Mouse (Mus musculus): ENCODE results near the gene Prr7. TPM values are rescaled to one million over a fixed set of nuclear protein-coding genes. Genes with fewer than 3 reads are reported as not detected.
A peak's percentile ranks its signal among the peaks of the same experiment; 100 is the strongest.

Prr7 gene
- polyA plus RNA-seq, 1 experiment from 2014 or later = 0.27 TPM

GRCm38 (mm10) chr13:55471156-55471818 is 7.2 kb downstream of the Prr7 start:
- H3K36me3 ChIP-seq (ENCODE audit: control insufficient read depth, insufficient read depth) = peaks cover 8% of the 10 kb centered on the region; the same call in 1 of the 2 replicates
- H3K27ac ChIP-seq (ENCODE audit: low read depth, low read length) = no peak overlapping the region; the same call in 1 of the 2 replicates
- no peaks in the 10 kb centered on the region for H3K9me3 ChIP-seq (ENCODE audit: control insufficient read depth)
- peak overlapping the region; percentile 59 for H3K4me3 ChIP-seq (ENCODE audit: low read depth, low read length)
- peak overlapping the region; percentile 100 for H3K4me2 ChIP-seq (replicated peaks; ENCODE audit: low read depth)
- peak overlapping the region; percentile 51 for H3K9ac ChIP-seq (ENCODE audit: low read depth, low read length)
- H3K4me1 ChIP-seq (replicated peaks; ENCODE audit: control insufficient read depth, insufficient read depth, low read length) = 0 out of 2 replicates have a peak, but pooled peaks cover 4% of the 10 kb centered on the region
- peak; percentile 46 for ATAC-seq
- peak; percentile 96 for TF ChIP-seq CTCF (IDR thresholded peaks at IDR 0.05; ENCODE audit: low read depth)
- under 1% methylated on average over 54 of the region's 54 CpGs for WGBS
- H3K27me3 ChIP-seq (replicated peaks; ENCODE audit: control insufficient read depth, insufficient read depth, low read length) = peaks cover 11% of the 10 kb centered on the region; the same call in 1 of the 2 replicates

GRCm38 (mm10) chr13:55471819-55472131 is 7.7 kb downstream of the Prr7 start:
- Histone ChIP-seq H3K9me3 (ENCODE audit: control insufficient read depth) (no peaks in the 10 kb centered on the region), H3K9ac (ENCODE audit: low read depth, low read length) (peak overlapping the region; percentile 51), H3K4me3 (ENCODE audit: low read depth, low read length) (peak overlapping the region; percentile 59), H3K36me3 (ENCODE audit: control insufficient read depth, insufficient read depth) (peaks cover 9% of the 10 kb centered on the region; the same call in 1 of the 2 replicates), H3K4me1 (replicated peaks; ENCODE audit: control insufficient read depth, insufficient read depth, low read length) (0 out of 2 replicates have a peak, but pooled peaks cover 4% of the 10 kb centered on the region), H3K27me3 (replicated peaks; ENCODE audit: control insufficient read depth, insufficient read depth, low read length) (peaks cover 11% of the 10 kb centered on the region; the same call in 1 of the 2 replicates), H3K4me2 (replicated peaks; ENCODE audit: low read depth) (peak overlapping the region; percentile 100), H3K27ac (ENCODE audit: low read depth, low read length) (no peak overlapping the region; the same call in 1 of the 2 replicates)
- no peak for TF ChIP-seq CTCF (IDR thresholded peaks at IDR 0.05; ENCODE audit: low read depth)
- no peak; the same call in 1 of the 2 replicates for ATAC-seq
- WGBS = under 1% methylated on average over 31 of the region's 31 CpGs

- H3K9ac ChIP-seq (ENCODE audit: low read depth, low read length) = peak overlapping the region; percentile 51
- peak overlapping the region; percentile 59 for H3K4me3 ChIP-seq (ENCODE audit: low read depth, low read length)
- 0 out of 2 replicates have a peak overlapping the region, but pooled peaks have one; percentile 7 for H3K27ac ChIP-seq (ENCODE audit: low read depth, low read length)
- peaks cover 11% of the 10 kb centered on the region; the same call in 1 of the 2 replicates for H3K27me3 ChIP-seq (replicated peaks; ENCODE audit: control insufficient read depth, insufficient read depth, low read length)
- H3K4me1 ChIP-seq (replicated peaks; ENCODE audit: control insufficient read depth, insufficient read depth, low read length) = 0 out of 2 replicates have a peak, but pooled peaks cover 4% of the 10 kb centered on the region
- TF ChIP-seq CTCF (IDR thresholded peaks at IDR 0.05; ENCODE audit: low read depth) = peak; percentile 58
- WGBS = 1% methylated on average over 96 of the region's 103 CpGs
- H3K4me2 ChIP-seq (replicated peaks; ENCODE audit: low read depth) = peak overlapping the region; percentile 100
- ATAC-seq = peak; percentile 27
- H3K9me3 ChIP-seq (ENCODE audit: control insufficient read depth) = no peaks in the 10 kb centered on the region
- peaks cover 9% of the 10 kb centered on the region; the same call in 1 of the 2 replicates for H3K36me3 ChIP-seq (ENCODE audit: control insufficient read depth, insufficient read depth)
These were observed 8.3 kb downstream of the Prr7 start for GRCm38 (mm10) chr13:55472132-55473022.

DNA sequence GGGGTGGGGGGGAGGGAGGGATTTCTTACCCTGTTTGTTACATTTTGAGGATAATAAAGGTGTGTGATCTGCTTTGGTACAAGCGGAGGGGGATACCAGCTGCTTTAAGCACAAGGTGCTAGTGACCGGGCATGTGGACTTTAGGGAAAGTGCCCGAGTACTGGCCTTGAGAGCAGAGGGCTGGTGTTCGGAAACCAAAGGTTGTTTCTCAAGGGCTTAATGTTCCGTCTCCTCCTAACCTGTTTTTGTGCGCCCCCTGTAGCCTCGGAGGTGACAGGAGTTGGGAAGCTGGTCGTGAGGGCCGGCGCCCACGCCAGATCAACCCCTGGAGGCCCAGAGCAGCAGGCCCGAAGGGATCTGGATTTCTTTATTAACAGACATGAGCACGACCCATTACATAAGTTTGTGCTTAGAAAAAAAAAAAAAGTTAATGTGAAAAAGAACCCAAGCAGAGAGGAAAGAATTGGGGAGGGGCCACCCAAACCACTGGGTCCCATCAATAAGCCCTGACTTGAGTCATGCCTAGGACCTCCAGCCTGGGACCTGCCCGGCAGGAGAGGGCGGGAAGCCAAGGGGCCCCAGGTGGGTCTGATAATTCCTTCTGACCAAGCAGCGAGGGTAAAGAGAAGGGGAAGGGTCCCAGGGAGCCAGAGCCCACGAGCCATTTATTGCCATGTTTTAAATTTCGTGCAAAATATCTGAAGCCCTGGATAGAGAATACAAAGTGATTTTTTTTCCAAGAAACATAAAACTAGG is 9.2 kb downstream of the Prr7 start:
- Histone ChIP-seq H3K27me3 (replicated peaks; ENCODE audit: control insufficient read depth, insufficient read depth, low read length) (peaks cover 11% of the 10 kb centered on the region; the same call in 1 of the 2 replicates), H3K4me1 (replicated peaks; ENCODE audit: control insufficient read depth, insufficient read depth, low read length) (0 out of 2 replicates have a peak, but pooled peaks cover 4% of the 10 kb centered on the region), H3K9ac (ENCODE audit: low read depth, low read length) (0 out of 2 replicates have a peak overlapping the region, but pooled peaks have one; percentile 51), H3K4me2 (replicated peaks; ENCODE audit: low read depth) (peak overlapping the region; percentile 100), H3K4me3 (ENCODE audit: low read depth, low read length) (peak overlapping the region; percentile 59), H3K36me3 (ENCODE audit: control insufficient read depth, insufficient read depth) (peaks cover 9% of the 10 kb centered on the region; the same call in 1 of the 2 replicates), H3K9me3 (ENCODE audit: control insufficient read depth) (no peaks in the 10 kb centered on the region), H3K27ac (ENCODE audit: low read depth, low read length) (no peak overlapping the region)
- no peak for ATAC-seq
- peak; percentile 41; the same call in 1 of the 2 replicates for TF ChIP-seq CTCF (IDR thresholded peaks at IDR 0.05; ENCODE audit: low read depth)
- 40% methylated on average over 18 of the region's 18 CpGs for WGBS

DNA sequence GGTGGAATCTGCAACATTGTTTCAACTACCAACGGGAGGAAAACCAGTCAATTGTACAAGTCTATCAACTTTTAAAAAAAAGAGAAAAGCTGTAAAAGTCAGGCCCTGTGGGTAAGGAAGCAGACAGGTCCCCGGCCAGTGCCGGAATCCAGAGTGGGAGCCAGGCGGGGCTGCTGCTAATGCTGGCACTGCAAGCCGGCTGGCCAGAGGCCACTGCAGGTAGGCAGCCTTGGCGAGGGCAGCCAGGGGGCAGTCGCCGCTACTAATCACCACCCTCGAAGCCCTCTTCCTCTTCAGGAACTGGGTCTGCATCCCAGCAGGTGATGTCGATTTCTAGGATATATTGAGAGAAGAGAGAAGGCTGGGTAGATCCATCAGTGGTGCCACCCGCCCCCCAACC is 9.9 kb downstream of the Prr7 start:
- WGBS = 68% methylated on average over 11 of the region's 11 CpGs
- Histone ChIP-seq H3K4me2 (replicated peaks; ENCODE audit: low read depth) (no peak overlapping the region), H3K9me3 (ENCODE audit: control insufficient read depth) (no peaks in the 10 kb centered on the region), H3K27ac (ENCODE audit: low read depth, low read length) (no peak overlapping the region), H3K9ac (ENCODE audit: low read depth, low read length) (no peak overlapping the region), H3K36me3 (ENCODE audit: control insufficient read depth, insufficient read depth) (peaks cover 9% of the 10 kb centered on the region; the same call in 1 of the 2 replicates), H3K4me1 (replicated peaks; ENCODE audit: control insufficient read depth, insufficient read depth, low read length) (0 out of 2 replicates have a peak, but pooled peaks cover 4% of the 10 kb centered on the region), H3K4me3 (ENCODE audit: low read depth, low read length) (no peak overlapping the region), H3K27me3 (replicated peaks; ENCODE audit: control insufficient read depth, insufficient read depth, low read length) (peaks cover 11% of the 10 kb centered on the region; the same call in 1 of the 2 replicates)
- TF ChIP-seq CTCF (IDR thresholded peaks at IDR 0.05; ENCODE audit: low read depth) = 0 out of 2 replicates have a peak, but pooled peaks have one; percentile 24
- ATAC-seq = no peak

Data from intestine, postnatal 0 days (tissue).